Mouse (Mus musculus) neural tube, embryonic 14.5 days (tissue): ENCODE results near the gene 4921524J17Rik. TPM values are rescaled to one million over a fixed set of nuclear protein-coding genes. Genes with fewer than 3 reads are reported as not detected.

ENCODE experiments used
- ATAC-seq: fragments of 200-750 bp; cut with Nextera tagmentation; 2 replicates; pipeline ENCODE4 v1.8.0; 2017; ENCODE audit warnings: low read depth, mild to moderate bottlenecking, moderate TSS enrichment, moderate library complexity
- H3K27ac ChIP-seq: fragments of 300-500 bp; sonication (generic); 2 replicates; pipeline ENCODE4 v1.5.1; 2014; ENCODE audit warnings: low read depth, mild to moderate bottlenecking, control low read depth, low read length, moderate library complexity, mixed read lengths
- H3K27me3 ChIP-seq: fragments of 300-500 bp; sonication (generic); 2 replicates; pipeline ENCODE4 v1.6.1; 2014; ENCODE audit warnings: low read length; ENCODE audit not compliant: control insufficient read depth, insufficient read depth
- H3K36me3 ChIP-seq: fragments of 300-500 bp; sonication (generic); 2 replicates; pipeline ENCODE4 v1.6.1; 2014; ENCODE audit warnings: low read length, mixed read lengths; ENCODE audit not compliant: control insufficient read depth, insufficient read depth
- H3K4me1 ChIP-seq: fragments of 300-500 bp; sonication (generic); 2 replicates; pipeline ENCODE4 v1.6.1; 2014; ENCODE audit warnings: low read length; ENCODE audit not compliant: control insufficient read depth, insufficient read depth
- H3K4me2 ChIP-seq: fragments of 300-500 bp; sonication (generic); 2 replicates; pipeline ENCODE4 v1.6.1; 2014; ENCODE audit warnings: mild to moderate bottlenecking, low read depth, low read length, control low read depth
- H3K4me3 ChIP-seq: fragments of 300-500 bp; sonication (generic); 2 replicates; pipeline ENCODE4 v1.5.1; 2014; ENCODE audit warnings: low read depth, low read length, control low read depth, mixed read lengths
- H3K9ac ChIP-seq: fragments of 300-500 bp; sonication (generic); replicated peaks from 2 replicates; pipeline ENCODE4 v1.6.1; 2014; ENCODE audit warnings: low read depth, mild to moderate bottlenecking, control low read depth, low read length, mixed read lengths
- H3K9me3 ChIP-seq: fragments of 300-500 bp; sonication (generic); 2 replicates; pipeline ENCODE4 v1.6.1; 2016; ENCODE audit warnings: low read length; ENCODE audit not compliant: control insufficient read depth
- whole genome bisulfite sequencing: fragments of 180-500 bp; shearing (Covaris S2); extraction: QIAGEN DNeasy Blood & Tissue Kit; methylation state at CpG from one replicate; pipeline ENCODE4 v1.1.7; 2014; 5-methylcytosine and 5-hydroxymethylcytosine counted together
- polyA plus RNA-seq: library from polyadenylated mRNA; unstranded; fragments of >200 nt; fragmentation: Nextera tagmentation; extraction: Ambion mirVana; gene quantifications from 2 replicates; pipeline ENCODE4 v1.2.1, GENCODE M21; 2014

The 4921524J17Rik gene
- polyA plus RNA-seq, 1 experiment from 2014 or later: 35.9 TPM

- H3K27ac ChIP-seq: no peak overlapping the region
- 47% methylated on average over 2 of the region's 2 CpGs for WGBS
- no peak overlapping the region for H3K9ac ChIP-seq
- no peaks in the 10 kb centered on the region for H3K27me3 ChIP-seq
- H3K9me3 ChIP-seq: no peaks in the 10 kb centered on the region
- no peak overlapping the region for H3K4me2 ChIP-seq
- ATAC-seq: no peak
- H3K4me3 ChIP-seq: no peak overlapping the region
- no peaks in the 10 kb centered on the region for H3K36me3 ChIP-seq
- H3K4me1 ChIP-seq: no peaks in the 10 kb centered on the region
These were observed 53.4 kb downstream of the 4921524J17Rik start for GRCm38 (mm10) chr8:85379142-85379781.

GRCm38 (mm10) chr8:85376516-85376915 is 56.1 kb downstream of the 4921524J17Rik start:
- Histone ChIP-seq H3K4me2 (no peak overlapping the region), H3K36me3 (no peaks in the 10 kb centered on the region), H3K9me3 (no peaks in the 10 kb centered on the region), H3K4me1 (no peaks in the 10 kb centered on the region), H3K4me3 (no peak overlapping the region), H3K27ac (no peak overlapping the region), H3K27me3 (no peaks in the 10 kb centered on the region), H3K9ac (no peak overlapping the region)
- 63% methylated on average over 3 of the region's 3 CpGs for WGBS
- no peak for ATAC-seq

- no peaks in the 10 kb centered on the region for H3K36me3 ChIP-seq
- H3K9ac ChIP-seq: no peak overlapping the region
- no peaks in the 10 kb centered on the region for H3K4me1 ChIP-seq
- no peaks in the 10 kb centered on the region for H3K27me3 ChIP-seq
- H3K9me3 ChIP-seq: no peaks in the 10 kb centered on the region
- H3K4me2 ChIP-seq: no peak overlapping the region
- H3K4me3 ChIP-seq: no peak overlapping the region
- no peak for ATAC-seq
- no peak overlapping the region for H3K27ac ChIP-seq
- 82% methylated on average over 4 of the region's 4 CpGs for WGBS
These were observed 58.3 kb downstream of the 4921524J17Rik start for GRCm38 (mm10) chr8:85374286-85374685.

- no peak overlapping the region for H3K4me2 ChIP-seq
- H3K4me1 ChIP-seq: no peaks in the 10 kb centered on the region
- H3K9me3 ChIP-seq: no peaks in the 10 kb centered on the region
- H3K27ac ChIP-seq: no peak overlapping the region
- WGBS: 69% methylated on average over 5 of the region's 5 CpGs
- no peaks in the 10 kb centered on the region for H3K36me3 ChIP-seq
- H3K4me3 ChIP-seq: no peak overlapping the region
- H3K9ac ChIP-seq: no peak overlapping the region
- ATAC-seq: no peak
- no peaks in the 10 kb centered on the region for H3K27me3 ChIP-seq
These were observed 59.1 kb downstream of the 4921524J17Rik start for GRCm38 (mm10) chr8:85373435-85374039.

GRCm38 (mm10) chr8:85372465-85372839 is 60.2 kb downstream of the 4921524J17Rik start:
- ATAC-seq: no peak
- 89% methylated on average over 1 of the region's 1 CpGs for WGBS

GRCm38 (mm10) chr8:85371736-85372464 is 60.7 kb downstream of the 4921524J17Rik start:
- no peak for ATAC-seq
- no peak overlapping the region for H3K4me3 ChIP-seq
- no peaks in the 10 kb centered on the region for H3K27me3 ChIP-seq
- no peaks in the 10 kb centered on the region for H3K4me1 ChIP-seq
- no peak overlapping the region for H3K4me2 ChIP-seq
- H3K27ac ChIP-seq: no peak overlapping the region
- H3K36me3 ChIP-seq: no peaks in the 10 kb centered on the region
- no peaks in the 10 kb centered on the region for H3K9me3 ChIP-seq
- 80% methylated on average over 5 of the region's 5 CpGs for WGBS
- H3K9ac ChIP-seq: no peak overlapping the region

More at GRCm38 (mm10) chr8:85372465-85372839, 60.2 kb downstream of the 4921524J17Rik start:
- H3K27me3 ChIP-seq: no peaks in the 10 kb centered on the region
- H3K27ac ChIP-seq: no peak overlapping the region
- no peaks in the 10 kb centered on the region for H3K4me1 ChIP-seq
- H3K9me3 ChIP-seq: no peaks in the 10 kb centered on the region
- H3K4me3 ChIP-seq: no peak overlapping the region
- no peak overlapping the region for H3K4me2 ChIP-seq
- no peaks in the 10 kb centered on the region for H3K36me3 ChIP-seq
- H3K9ac ChIP-seq: no peak overlapping the region

- Histone ChIP-seq H3K27ac (no peak overlapping the region), H3K27me3 (no peaks in the 10 kb centered on the region), H3K4me3 (no peak overlapping the region), H3K4me1 (no peaks in the 10 kb centered on the region), H3K36me3 (no peaks in the 10 kb centered on the region), H3K4me2 (no peak overlapping the region), H3K9ac (no peak overlapping the region), H3K9me3 (no peaks in the 10 kb centered on the region)
- WGBS: 61% methylated on average over 6 of the region's 6 CpGs
- ATAC-seq: no peak
These were observed 67.5 kb downstream of the 4921524J17Rik start for GRCm38 (mm10) chr8:85365176-85365575.

- Histone ChIP-seq H3K27ac (no peak overlapping the region), H3K27me3 (no peaks in the 10 kb centered on the region), H3K9ac (no peak overlapping the region), H3K4me1 (no peaks in the 10 kb centered on the region), H3K36me3 (no peaks in the 10 kb centered on the region), H3K4me3 (no peak overlapping the region), H3K9me3 (no peaks in the 10 kb centered on the region), H3K4me2 (no peak overlapping the region)
- no peak for ATAC-seq
- 86% methylated on average over 11 of the region's 11 CpGs for WGBS
These were observed 68.0 kb downstream of the 4921524J17Rik start for GRCm38 (mm10) chr8:85364628-85365027.

GRCm38 (mm10) chr8:85363406-85363805 is 69.2 kb downstream of the 4921524J17Rik start:
- Histone ChIP-seq H3K4me3 (no peak overlapping the region), H3K9ac (no peak overlapping the region), H3K27me3 (no peaks in the 10 kb centered on the region), H3K27ac (no peak overlapping the region), H3K9me3 (no peaks in the 10 kb centered on the region), H3K4me1 (no peaks in the 10 kb centered on the region), H3K4me2 (no peak overlapping the region), H3K36me3 (no peaks in the 10 kb centered on the region)
- 84% methylated on average over 6 of the region's 6 CpGs for WGBS
- ATAC-seq: no peak
